Mouse (Mus musculus): Measurements from ENCODE around the gene Hyal3.

DNA sequence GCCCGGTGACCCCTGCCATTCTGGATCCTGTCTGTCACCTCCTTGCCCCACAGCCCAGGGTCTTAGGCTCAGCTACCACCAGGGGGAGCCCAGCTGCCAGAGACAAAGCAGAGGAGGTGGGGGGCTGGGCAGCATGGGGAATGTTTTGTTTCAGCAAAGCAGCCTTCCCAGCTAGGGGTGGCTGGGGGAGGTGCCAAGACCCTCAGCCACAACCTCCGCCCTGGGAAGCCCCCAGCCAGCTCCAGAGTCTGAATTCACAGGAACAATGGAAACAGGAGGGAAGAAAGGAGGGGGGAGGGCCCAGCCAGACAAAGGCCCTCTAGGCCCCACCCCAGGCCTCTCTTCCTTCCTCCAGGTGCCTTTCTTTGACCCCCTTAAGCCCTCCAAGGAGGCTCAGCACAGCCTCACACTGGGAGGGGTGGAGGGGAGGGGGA lies 46.2 kb downstream of the Hyal3 start:
- TF ChIP-seq CTCF (IDR thresholded peaks at IDR 0.05; ENCODE audit: extremely low read depth, insufficient read depth, insufficient read length, insufficient replicate concordance) (peak; percentile 91; the same call in 1 of the 2 replicates), POLR2A (IDR thresholded peaks at IDR 0.05; ENCODE audit: low read depth, low read length) (no peak)

All from spleen, adult 2 months (tissue).